Mouse (Mus musculus): ENCODE measurements around the gene Etv5. TPM values are rescaled to one million over a fixed set of nuclear protein-coding genes. Genes with fewer than 3 reads are reported as not detected.

Gene Etv5
- polyA plus RNA-seq, 1 experiment from 2014 or later, result 5.4 TPM

DNA sequence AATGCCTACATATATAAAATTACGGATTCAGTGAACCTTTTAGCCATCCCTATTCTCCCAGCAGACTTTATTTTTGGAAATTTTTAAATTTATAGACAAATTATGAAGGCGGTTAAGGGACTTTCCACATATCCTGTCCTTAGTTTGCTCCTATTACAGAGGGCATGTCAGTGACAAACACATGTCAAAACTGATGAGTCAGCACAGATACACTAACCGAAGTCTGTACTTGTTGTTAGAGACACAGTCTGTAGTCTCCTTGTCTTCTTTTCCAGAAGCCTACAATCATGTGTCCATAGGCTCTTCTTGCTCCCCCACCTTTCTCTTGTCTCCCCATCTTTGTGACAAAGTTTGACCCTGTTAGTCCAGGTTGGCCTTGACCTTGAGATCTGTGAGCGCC, 88.3 kb downstream of the Etv5 start:
- Histone ChIP-seq H3K4me2 (replicated peaks; ENCODE audit: low read depth) (no peak overlapping the region), H3K27ac (ENCODE audit: low read depth, low read length) (no peak overlapping the region), H3K9ac (ENCODE audit: low read depth, low read length) (no peak overlapping the region), H3K36me3 (ENCODE audit: control insufficient read depth, insufficient read depth) (no peaks in the 10 kb centered on the region), H3K9me3 (ENCODE audit: control insufficient read depth) (no peaks in the 10 kb centered on the region), H3K4me1 (replicated peaks; ENCODE audit: control insufficient read depth, insufficient read depth, low read length) (no peaks in the 10 kb centered on the region), H3K4me3 (ENCODE audit: low read depth, low read length) (no peak overlapping the region), H3K27me3 (replicated peaks; ENCODE audit: control insufficient read depth, insufficient read depth, low read length) (no peaks in the 10 kb centered on the region)
- TF ChIP-seq CTCF (IDR thresholded peaks at IDR 0.05; ENCODE audit: low read depth), result no peak
- WGBS, result 93% methylated on average over 4 of the region's 4 CpGs
- no peak for ATAC-seq

DNA sequence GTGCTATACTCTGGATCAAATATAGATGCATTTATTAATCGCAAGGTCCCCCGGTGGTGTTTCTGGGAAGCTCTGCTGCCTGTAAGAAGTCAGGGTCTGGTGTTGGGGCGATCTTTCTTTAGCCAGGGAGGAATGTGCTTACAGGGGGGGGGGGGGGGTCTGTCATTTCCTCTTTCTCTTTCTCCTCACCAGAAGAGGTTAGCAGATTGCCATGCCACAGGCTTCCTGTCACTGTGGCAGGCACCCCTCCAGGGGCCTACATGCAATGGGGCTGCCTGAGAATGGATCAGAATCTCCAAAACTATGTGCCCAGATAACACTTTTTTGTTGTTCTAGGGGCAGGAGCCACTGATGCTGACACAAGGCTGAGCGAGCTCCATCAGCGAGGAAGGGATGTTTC, 89.7 kb downstream of the Etv5 start:
- Histone ChIP-seq H3K9ac (ENCODE audit: low read depth, low read length) (no peak overlapping the region), H3K4me3 (ENCODE audit: low read depth, low read length) (no peak overlapping the region), H3K4me2 (replicated peaks; ENCODE audit: low read depth) (no peak overlapping the region), H3K27ac (ENCODE audit: low read depth, low read length) (no peak overlapping the region), H3K27me3 (replicated peaks; ENCODE audit: control insufficient read depth, insufficient read depth, low read length) (no peaks in the 10 kb centered on the region), H3K4me1 (replicated peaks; ENCODE audit: control insufficient read depth, insufficient read depth, low read length) (no peaks in the 10 kb centered on the region), H3K9me3 (ENCODE audit: control insufficient read depth) (0 out of 2 replicates have a peak, but pooled peaks cover 3% of the 10 kb centered on the region), H3K36me3 (ENCODE audit: control insufficient read depth, insufficient read depth) (no peaks in the 10 kb centered on the region)
- no peak for TF ChIP-seq CTCF (IDR thresholded peaks at IDR 0.05; ENCODE audit: low read depth)
- ATAC-seq, result no peak
- WGBS, result 83% methylated on average over 5 of the region's 5 CpGs

DNA sequence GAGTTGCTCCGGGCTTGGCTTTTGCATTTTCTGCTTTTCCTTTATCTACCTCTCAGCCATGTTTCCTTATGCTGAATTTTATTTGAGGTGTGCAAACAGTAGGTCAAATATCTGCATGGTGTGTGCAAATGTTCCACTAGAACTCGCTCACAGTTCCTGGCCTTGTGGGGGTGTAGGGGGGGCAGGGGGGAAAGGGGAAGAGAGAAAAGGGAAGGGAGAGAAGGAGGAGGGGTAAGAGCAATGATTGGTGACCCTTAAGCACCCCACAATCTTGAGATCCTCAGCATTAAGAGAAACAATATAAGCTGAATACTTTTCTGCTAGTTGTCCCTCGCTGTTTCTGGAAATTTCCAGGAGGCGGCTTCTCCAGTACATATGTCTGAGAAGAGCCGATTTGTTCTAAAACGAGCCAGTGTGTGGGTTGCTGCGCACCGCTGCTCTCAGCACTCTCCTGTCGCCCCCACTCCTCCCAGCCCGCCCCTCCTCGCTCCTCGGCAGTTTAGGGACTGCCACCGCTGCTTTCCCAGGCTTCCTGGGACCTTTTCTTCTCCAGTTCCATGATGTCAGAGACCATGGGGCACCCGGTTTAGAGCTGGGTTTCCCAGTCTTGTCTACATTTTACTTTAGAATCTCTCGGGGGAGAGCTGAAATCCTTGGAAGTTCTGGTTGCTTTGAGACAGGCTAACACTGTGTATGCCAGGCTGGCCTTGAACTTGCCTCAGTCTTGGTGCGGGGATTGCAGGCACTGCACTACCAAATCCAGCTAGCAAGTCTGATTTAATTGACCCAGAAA, 90.8 kb downstream of the Etv5 start:
- no peak for TF ChIP-seq CTCF (IDR thresholded peaks at IDR 0.05; ENCODE audit: low read depth)
- H3K4me3 ChIP-seq (ENCODE audit: low read depth, low read length), result no peak overlapping the region
- no peaks in the 10 kb centered on the region for H3K4me1 ChIP-seq (replicated peaks; ENCODE audit: control insufficient read depth, insufficient read depth, low read length)
- ATAC-seq, result no peak
- H3K27me3 ChIP-seq (replicated peaks; ENCODE audit: control insufficient read depth, insufficient read depth, low read length), result no peaks in the 10 kb centered on the region
- no peak overlapping the region for H3K4me2 ChIP-seq (replicated peaks; ENCODE audit: low read depth)
- H3K9ac ChIP-seq (ENCODE audit: low read depth, low read length), result no peak overlapping the region
- H3K27ac ChIP-seq (ENCODE audit: low read depth, low read length), result no peak overlapping the region
- H3K36me3 ChIP-seq (ENCODE audit: control insufficient read depth, insufficient read depth), result no peaks in the 10 kb centered on the region
- WGBS, result 50% methylated on average over 16 of the region's 16 CpGs
- 0 out of 2 replicates have a peak, but pooled peaks cover 3% of the 10 kb centered on the region for H3K9me3 ChIP-seq (ENCODE audit: control insufficient read depth)

DNA sequence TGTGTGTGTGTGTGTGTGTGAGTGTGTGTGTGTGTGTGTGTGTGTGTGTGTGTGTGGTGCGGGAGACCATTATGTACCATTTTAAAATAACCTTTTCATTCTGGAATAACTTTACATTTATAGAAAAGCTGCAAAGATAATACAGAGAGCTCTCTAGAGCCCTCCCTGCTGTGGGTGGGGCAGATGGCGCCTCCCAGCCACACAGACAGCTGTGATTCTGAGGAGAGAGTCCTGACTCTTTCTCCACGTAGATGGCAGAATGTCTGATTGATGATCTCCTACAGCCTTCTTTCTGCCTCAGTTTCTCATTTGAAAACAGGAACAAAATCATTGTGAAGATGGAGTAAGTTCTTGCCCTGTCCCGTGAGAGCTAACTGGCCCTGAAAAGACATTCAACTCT, 91.5 kb downstream of the Etv5 start:
- H3K4me1 ChIP-seq (replicated peaks; ENCODE audit: control insufficient read depth, insufficient read depth, low read length), result no peaks in the 10 kb centered on the region
- no peak overlapping the region for H3K4me3 ChIP-seq (ENCODE audit: low read depth, low read length)
- no peak overlapping the region for H3K4me2 ChIP-seq (replicated peaks; ENCODE audit: low read depth)
- no peaks in the 10 kb centered on the region for H3K36me3 ChIP-seq (ENCODE audit: control insufficient read depth, insufficient read depth)
- no peaks in the 10 kb centered on the region for H3K27me3 ChIP-seq (replicated peaks; ENCODE audit: control insufficient read depth, insufficient read depth, low read length)
- 0 out of 2 replicates have a peak, but pooled peaks cover 3% of the 10 kb centered on the region for H3K9me3 ChIP-seq (ENCODE audit: control insufficient read depth)
- H3K9ac ChIP-seq (ENCODE audit: low read depth, low read length), result no peak overlapping the region
- H3K27ac ChIP-seq (ENCODE audit: low read depth, low read length), result no peak overlapping the region
- TF ChIP-seq CTCF (IDR thresholded peaks at IDR 0.05; ENCODE audit: low read depth), result no peak
- no peak for ATAC-seq
- whole genome bisulfite sequencing, result 67% methylated on average over 4 of the region's 4 CpGs

DNA sequence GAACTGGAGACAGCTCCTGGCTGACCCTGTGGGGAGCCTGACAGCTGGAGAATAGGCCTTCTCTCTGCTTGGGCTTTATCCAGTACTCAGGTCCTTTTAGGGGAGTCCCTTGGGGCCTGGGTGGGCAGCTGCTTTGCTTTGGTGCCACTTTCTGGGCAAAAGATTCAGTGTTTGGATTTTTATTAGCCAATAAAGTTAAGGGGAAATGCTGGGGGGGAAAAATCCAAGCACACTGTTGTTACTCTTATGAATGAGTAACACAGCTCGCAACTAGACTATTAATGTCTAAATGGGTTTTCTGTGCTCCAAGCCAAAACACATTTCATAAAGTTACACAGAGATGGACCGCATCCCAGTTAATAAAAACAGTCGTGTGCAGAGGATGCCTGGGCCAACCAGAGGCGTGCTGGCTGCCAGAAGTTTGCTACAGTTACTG, 98.3 kb downstream of the Etv5 start:
- Histone ChIP-seq H3K27me3 (replicated peaks; ENCODE audit: control insufficient read depth, insufficient read depth, low read length) (no peaks in the 10 kb centered on the region), H3K9me3 (ENCODE audit: control insufficient read depth) (0 out of 2 replicates have a peak, but pooled peaks cover 3% of the 10 kb centered on the region), H3K27ac (ENCODE audit: low read depth, low read length) (no peak overlapping the region), H3K4me1 (replicated peaks; ENCODE audit: control insufficient read depth, insufficient read depth, low read length) (no peaks in the 10 kb centered on the region), H3K36me3 (ENCODE audit: control insufficient read depth, insufficient read depth) (no peaks in the 10 kb centered on the region), H3K4me3 (ENCODE audit: low read depth, low read length) (no peak overlapping the region), H3K9ac (ENCODE audit: low read depth, low read length) (no peak overlapping the region), H3K4me2 (replicated peaks; ENCODE audit: low read depth) (no peak overlapping the region)
- no peak for TF ChIP-seq CTCF (IDR thresholded peaks at IDR 0.05; ENCODE audit: low read depth)
- ATAC-seq, result no peak
- WGBS, result 64% methylated on average over 4 of the region's 4 CpGs

DNA sequence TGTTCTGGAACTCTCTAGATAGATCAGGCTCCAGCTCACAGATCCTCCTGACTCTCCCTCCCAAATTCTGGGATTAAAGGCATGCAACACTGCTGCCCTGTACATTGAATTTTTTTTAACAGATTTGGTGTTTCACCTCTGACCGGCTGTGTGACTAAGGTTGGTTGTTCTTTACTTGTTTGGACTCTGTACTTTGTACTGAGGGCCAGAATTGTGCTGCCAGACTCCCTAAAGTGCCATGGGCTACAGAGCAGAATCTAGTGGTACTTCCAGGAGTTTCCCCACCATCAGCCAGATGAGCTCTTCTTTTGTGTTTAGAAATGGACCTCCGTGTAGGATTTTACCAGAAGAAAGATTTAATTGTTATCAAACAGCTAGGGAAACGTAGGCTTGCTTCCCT, 103.7 kb downstream of the Etv5 start:
- WGBS, result 66% methylated on average over 3 of the region's 3 CpGs
- Histone ChIP-seq H3K9ac (ENCODE audit: low read depth, low read length) (no peak overlapping the region), H3K4me3 (ENCODE audit: low read depth, low read length) (no peak overlapping the region), H3K36me3 (ENCODE audit: control insufficient read depth, insufficient read depth) (no peaks in the 10 kb centered on the region), H3K4me1 (replicated peaks; ENCODE audit: control insufficient read depth, insufficient read depth, low read length) (no peaks in the 10 kb centered on the region), H3K27me3 (replicated peaks; ENCODE audit: control insufficient read depth, insufficient read depth, low read length) (no peaks in the 10 kb centered on the region), H3K4me2 (replicated peaks; ENCODE audit: low read depth) (no peak overlapping the region), H3K9me3 (ENCODE audit: control insufficient read depth) (peaks cover 10% of the 10 kb centered on the region; the same call in 1 of the 2 replicates), H3K27ac (ENCODE audit: low read depth, low read length) (no peak overlapping the region)
- ATAC-seq, result no peak
- no peak for TF ChIP-seq CTCF (IDR thresholded peaks at IDR 0.05; ENCODE audit: low read depth)

Other genes with a start within 250 kb of the Etv5 start
- gene Tra2b, start 173.7 kb downstream of the Etv5 start, polyA plus RNA-seq (2015; fragmentation: Nextera tagmentation; extraction: Ambion mirVana), result 132 and 134 TPM in 2 replicates
- gene Dgkg, start 217.5 kb upstream of the Etv5 start, polyA plus RNA-seq (2015; fragmentation: Nextera tagmentation; extraction: Ambion mirVana), result 3.5 and 4.5 TPM in 2 replicates